Mouse (Mus musculus) liver, adult 2 months (tissue): ENCODE measurements at regions not wholly inside any gene's neighbourhood (a gene's known extent, or its start where the extent isn't known, plus 50 kb on each side); places are given as distances from the start of the nearest gene placed in this dataset.

ENCODE experiments used
- DNase-seq: peaks from one replicate; pipeline ENCODE4 v3.0.0-alpha.2; 2011; ENCODE audit warnings: low read depth, low spot score; ENCODE audit errors: extremely low read depth
- H3K27ac ChIP-seq: fragments of 200-500 bp; replicated peaks from 2 replicates; pipeline ENCODE4 v1.5.1; 2012; ENCODE audit warnings: low read depth, mild to moderate bottlenecking, control low read depth, inconsistent platforms, low read length; ENCODE audit not compliant: insufficient read depth
- H3K27me3 ChIP-seq: fragments of 200-500 bp; 2 replicates; pipeline ENCODE4 v1.6.1; 2012; ENCODE audit warnings: mild to moderate bottlenecking, moderate library complexity, low read length, inconsistent platforms; ENCODE audit not compliant: control insufficient read depth, insufficient read depth
- H3K36me3 ChIP-seq: fragments of 200-500 bp; 2 replicates; pipeline ENCODE4 v1.6.1; 2012; ENCODE audit warnings: low read length, inconsistent platforms; ENCODE audit not compliant: control insufficient read depth, insufficient read depth
- H3K4me1 ChIP-seq: fragments of 200-500 bp; 2 replicates; pipeline ENCODE4 v1.6.1; 2011; ENCODE audit warnings: low read length; ENCODE audit not compliant: control insufficient read depth, insufficient read depth
- H3K4me3 ChIP-seq: fragments of 200-500 bp; 2 replicates; pipeline ENCODE4 v1.5.1; 2011; ENCODE audit warnings: low read depth, mild to moderate bottlenecking, control low read depth, low read length, moderate library complexity; ENCODE audit not compliant: insufficient read depth
- H3K79me2 ChIP-seq: fragments of 200-500 bp; 2 replicates; pipeline ENCODE4 v1.6.1; 2012; ENCODE audit warnings: inconsistent platforms, mild to moderate bottlenecking, low read length, moderate library complexity; ENCODE audit not compliant: control insufficient read depth, insufficient read depth
- H3K9ac ChIP-seq: fragments of 200-500 bp; 2 replicates; pipeline ENCODE4 v1.6.1; 2012; ENCODE audit warnings: low read depth, mild to moderate bottlenecking, control low read depth, inconsistent platforms, low read length
- CTCF ChIP-seq: fragments of 200-500 bp; IDR thresholded peaks from 2 replicates; pipeline ENCODE4 v1.5.1; 2011; ENCODE audit warnings: low read depth, low read length, control low read depth
- POLR2A ChIP-seq: fragments of 200-500 bp; IDR thresholded peaks from 2 replicates; pipeline ENCODE4 v1.6.1; 2011; ENCODE audit warnings: low read length, control low read depth; ENCODE audit not compliant: insufficient read depth; ENCODE audit errors: extremely low read depth
- WGBS: fragments of 180-500 bp; shearing (Covaris S2); methylation state at CpG from one replicate; pipeline ENCODE4 v1.1.7; 2018; 5-methylcytosine and 5-hydroxymethylcytosine counted together

GRCm38 (mm10) chr5:35160929-35161815 lies 55.6 kb upstream of the Lrpap1 start:
- no peak for DNase-seq
- H3K9ac ChIP-seq: no peak overlapping the region
- 84% methylated on average over 5 of the region's 5 CpGs for WGBS
- TF ChIP-seq CTCF (no peak), POLR2A (no peak)
- H3K4me1 ChIP-seq: peaks cover 2% of the 10 kb centered on the region; the same call in 1 of the 2 replicates
- H3K79me2 ChIP-seq: no peaks in the 10 kb centered on the region
- H3K36me3 ChIP-seq: no peaks in the 10 kb centered on the region
- no peak overlapping the region for H3K27ac ChIP-seq
- no peak overlapping the region for H3K4me3 ChIP-seq
- H3K27me3 ChIP-seq: no peaks in the 10 kb centered on the region

GRCm38 (mm10) chr5:35159854-35160253 lies 54.3 kb upstream of the Lrpap1 start:
- H3K27ac ChIP-seq: no peak overlapping the region
- H3K79me2 ChIP-seq: no peaks in the 10 kb centered on the region
- WGBS: 90% methylated on average over 4 of the region's 4 CpGs
- no peak for DNase-seq
- H3K36me3 ChIP-seq: no peaks in the 10 kb centered on the region
- TF ChIP-seq CTCF (no peak), POLR2A (no peak)
- H3K4me1 ChIP-seq: peaks cover 2% of the 10 kb centered on the region; the same call in 1 of the 2 replicates
- H3K4me3 ChIP-seq: no peak overlapping the region
- H3K27me3 ChIP-seq: no peaks in the 10 kb centered on the region
- no peak overlapping the region for H3K9ac ChIP-seq

- H3K4me3 ChIP-seq: no peak overlapping the region
- no peak for TF ChIP-seq POLR2A
- TF ChIP-seq CTCF: no peak
- no peak overlapping the region for H3K9ac ChIP-seq
- peaks cover 2% of the 10 kb centered on the region; the same call in 1 of the 2 replicates for H3K4me1 ChIP-seq
- no peaks in the 10 kb centered on the region for H3K36me3 ChIP-seq
- 66% methylated on average over 9 of the region's 9 CpGs for WGBS
- no peaks in the 10 kb centered on the region for H3K27me3 ChIP-seq
- DNase-seq: no peak
- no peaks in the 10 kb centered on the region for H3K79me2 ChIP-seq
- H3K27ac ChIP-seq: no peak overlapping the region
Observed at GRCm38 (mm10) chr5:35159178-35159661, 53.7 kb upstream of the Lrpap1 start.

- no peak overlapping the region for H3K9ac ChIP-seq
- no peak overlapping the region for H3K27ac ChIP-seq
- no peaks in the 10 kb centered on the region for H3K36me3 ChIP-seq
- no peak for TF ChIP-seq CTCF
- TF ChIP-seq POLR2A: no peak
- peaks cover 2% of the 10 kb centered on the region; the same call in 1 of the 2 replicates for H3K4me1 ChIP-seq
- H3K27me3 ChIP-seq: no peaks in the 10 kb centered on the region
- WGBS: 43% methylated on average over 8 of the region's 8 CpGs
- H3K79me2 ChIP-seq: no peaks in the 10 kb centered on the region
- DNase-seq: no peak
- H3K4me3 ChIP-seq: no peak overlapping the region
Observed at GRCm38 (mm10) chr5:35158346-35159047, 52.9 kb upstream of the Lrpap1 start.

- H3K36me3 ChIP-seq: no peaks in the 10 kb centered on the region
- no peak overlapping the region for H3K9ac ChIP-seq
- H3K4me3 ChIP-seq: no peak overlapping the region
- no peak for TF ChIP-seq POLR2A
- no peak for TF ChIP-seq CTCF
- DNase-seq: no peak
- H3K27ac ChIP-seq: no peak overlapping the region
- peaks cover 2% of the 10 kb centered on the region; the same call in 1 of the 2 replicates for H3K4me1 ChIP-seq
- no peaks in the 10 kb centered on the region for H3K79me2 ChIP-seq
- H3K27me3 ChIP-seq: no peaks in the 10 kb centered on the region
- WGBS: 84% methylated on average over 7 of the region's 7 CpGs
Observed at GRCm38 (mm10) chr5:35156371-35156770, 50.8 kb upstream of the Lrpap1 start.

- Histone ChIP-seq H3K36me3 (no peaks in the 10 kb centered on the region), H3K27me3 (no peaks in the 10 kb centered on the region), H3K27ac (no peak overlapping the region), H3K9ac (no peak overlapping the region), H3K79me2 (no peaks in the 10 kb centered on the region), H3K4me3 (no peak overlapping the region), H3K4me1 (peaks cover 2% of the 10 kb centered on the region; the same call in 1 of the 2 replicates)
- no peak for DNase-seq
- WGBS: 91% methylated on average over 3 of the region's 3 CpGs
- TF ChIP-seq POLR2A (no peak), CTCF (no peak)
Observed at GRCm38 (mm10) chr5:35155717-35156116, 50.2 kb upstream of the Lrpap1 start.
